ENCODE assay signal across 9 mouse cellular contexts in genomic region chr1:106395476-106395875, GRCm38 (mm10).
DNase-seq lines count a peak whose midpoint lies in the region; ATAC-seq and TF ChIP-seq lines count a peak whose summit lies in the region.
"Had no signal": no experiment of that assay in that cellular context is flagged by ENCODE, and none has a peak within 500 bp of the region (broad histone marks: within the 10 kb centered on the region; RNA-seq: fewer than 3 reads in every experiment).

No protein-coding gene starts in this region.

- no peak for TF ChIP-seq EP300 in MEL (IDR thresholded peaks at IDR 0.05; ENCODE audit: low read depth in 1 of 2, low read length in 2 of 2)

- DNase-seq in MEL (ENCODE audit: low read depth, low spot score): peak; percentile 90
- DNase-seq in c-Kit-positive CD71-positive TER-119-negative erythroid progenitor cells, embryonic 14.5 days (ENCODE audit: low read depth): peak; percentile 34
- peak; percentile 86 for DNase-seq in forebrain, embryonic 14.5 days (ENCODE audit: low spot score)
- DNase-seq in layer of hippocampus, postnatal 10 days (ENCODE audit: low spot score in 2 of 2): peak; percentile 61 to 71
- DNase-seq in lung, postnatal 14 days: peak; percentile 72
- peak; percentile 90 for DNase-seq in retina, embryonic 14.5 days (ENCODE audit: low spot score)
- peak; percentile 44 to 46 for DNase-seq in thymus, postnatal 36 days

- no peaks in the 10 kb centered on the region for H3K27me3 ChIP-seq in MEL (ENCODE audit: control insufficient read depth in 1 of 2, insufficient read depth in 2 of 2, low read length in 2 of 2)
- H3K27me3 ChIP-seq in forebrain, embryonic 14.5 days (replicated peaks; ENCODE audit: control insufficient read depth, insufficient read depth, low read length): no peaks in the 10 kb centered on the region
- no peaks in the 10 kb centered on the region for H3K27me3 ChIP-seq in hindbrain, embryonic 13.5 days
- H3K27me3 ChIP-seq: heart, embryonic 13.5 days had no signal

- no peaks in the 10 kb centered on the region for H3K9me3 ChIP-seq in MEL (replicated peaks; ENCODE audit: insufficient read depth, low read length)
- no peaks in the 10 kb centered on the region for H3K9me3 ChIP-seq in forebrain, embryonic 14.5 days (replicated peaks; ENCODE audit: control insufficient read depth, low read length)
- no peaks in the 10 kb centered on the region for H3K9me3 ChIP-seq in hindbrain, embryonic 13.5 days
- H3K9me3 ChIP-seq: heart, embryonic 13.5 days had no signal

- peaks cover 2 to 3% of the 10 kb centered on the region in 2 experiments; a peak in 3 of 4 replicates for H3K4me1 ChIP-seq in MEL (ENCODE audit: control insufficient read depth in 1 of 2, insufficient read depth in 2 of 2, low read length in 2 of 2)
- H3K4me1 ChIP-seq in forebrain, embryonic 14.5 days (ENCODE audit: control insufficient read depth, insufficient read depth, low read length): no peaks in the 10 kb centered on the region
- H3K4me1 ChIP-seq in hindbrain, embryonic 13.5 days (replicated peaks): no peaks in the 10 kb centered on the region

- 2% methylated on average over 2 of the region's 2 CpGs for WGBS in forebrain, embryonic 14.5 days
- 12% methylated on average over 2 of the region's 2 CpGs for WGBS in hindbrain, embryonic 13.5 days

- TF ChIP-seq RAD21 in MEL (IDR thresholded peaks at IDR 0.05; ENCODE audit: low read depth, low read length): no peak; the same call in none of the 2 replicates

- H3K4me2 ChIP-seq in forebrain, embryonic 14.5 days (ENCODE audit: low read length): no peak overlapping the region
- H3K4me2 ChIP-seq in hindbrain, embryonic 13.5 days: no peak overlapping the region
- H3K4me2 ChIP-seq: heart, embryonic 13.5 days had no signal

- peaks cover 0 to under 1% of the 10 kb centered on the region in 2 experiments; a peak in 1 of 4 replicates for H3K36me3 ChIP-seq in MEL (ENCODE audit: control insufficient read depth in 1 of 2, insufficient read depth in 2 of 2, low read length in 2 of 2)
- H3K36me3 ChIP-seq in forebrain, embryonic 14.5 days (ENCODE audit: control insufficient read depth, insufficient read depth, low read length): peaks cover 41% of the 10 kb centered on the region
- H3K36me3 ChIP-seq in hindbrain, embryonic 13.5 days: peaks cover 32% of the 10 kb centered on the region

- TF ChIP-seq POLR2A in MEL (IDR thresholded peaks at IDR 0.05; ENCODE audit: control insufficient read depth in 1 of 2, insufficient read depth in 1 of 2, low read depth in 1 of 2, low read length in 2 of 2, poor library complexity in 1 of 2): no peak

- ATAC-seq in forebrain, embryonic 14.5 days: peak; percentile 84
- peak; percentile 84 for ATAC-seq in hindbrain, embryonic 13.5 days (ENCODE audit: low FRiP score)

- no peak overlapping the region for H3K9ac ChIP-seq in MEL (ENCODE audit: control insufficient read depth, low read depth, low read length, poor library complexity, severe bottlenecking)
- no peak overlapping the region for H3K9ac ChIP-seq in forebrain, embryonic 14.5 days (ENCODE audit: low read length)
- H3K9ac ChIP-seq in hindbrain, embryonic 13.5 days: no peak overlapping the region
- H3K9ac ChIP-seq: heart, embryonic 13.5 days had no signal

- H3K79me2 ChIP-seq in MEL (ENCODE audit: control insufficient read depth, insufficient read depth, low read length, poor library complexity): no peaks in the 10 kb centered on the region

- H3K27ac ChIP-seq in MEL (ENCODE audit: control insufficient read depth, low read depth, low read length): no peak overlapping the region
- H3K27ac ChIP-seq in forebrain, embryonic 14.5 days (ENCODE audit: low read depth, low read length): no peak overlapping the region
- no peak overlapping the region for H3K27ac ChIP-seq in hindbrain, embryonic 13.5 days
- H3K27ac ChIP-seq: heart, embryonic 13.5 days had no signal

- peak in 2 of 3 experiments; percentile 92 to 95; a peak in 5 of 6 replicates for TF ChIP-seq CTCF in MEL (IDR thresholded peaks at IDR 0.05 in 2 of 3, conservative IDR thresholded peaks at IDR 0.05 in 1 of 3; ENCODE audit: control insufficient read depth in 1 of 3, insufficient read depth in 1 of 3, low read depth in 2 of 3, low read length in 3 of 3, poor library complexity in 1 of 3, severe bottlenecking in 1 of 3)

- H3K4me3 ChIP-seq in MEL (ENCODE audit: control insufficient read depth in 1 of 2, insufficient read depth in 1 of 2, low read depth in 2 of 2, low read length in 2 of 2): no peak overlapping the region
- H3K4me3 ChIP-seq in forebrain, embryonic 14.5 days (ENCODE audit: low read depth, low read length): no peak overlapping the region
- H3K4me3 ChIP-seq in hindbrain, embryonic 13.5 days: no peak overlapping the region
- H3K4me3 ChIP-seq: heart, embryonic 13.5 days had no signal

TF ChIP-seq in MEL, 35 proteins besides CTCF, POLR2A, EP300 and RAD21:
- TF ChIP-seq ZC3H11A (IDR thresholded peaks at IDR 0.05; ENCODE audit: low read depth, low read length) (peak; percentile 98), POLR2AphosphoS2 (IDR thresholded peaks at IDR 0.05; ENCODE audit: low read length) (no peak), ZNF384 (IDR thresholded peaks at IDR 0.05; ENCODE audit: low read depth, low read length) (no peak), SMC3 (IDR thresholded peaks at IDR 0.05; ENCODE audit: low read depth, low read length) (peak; percentile 99), RCOR1 (IDR thresholded peaks at IDR 0.05; ENCODE audit: low read depth, low read length) (no peak), BHLHE40 (IDR thresholded peaks at IDR 0.05; ENCODE audit: borderline replicate concordance, low read depth, low read length) (peak; percentile 57), MAX (IDR thresholded peaks at IDR 0.05; ENCODE audit: low read length) (no peak), TBP (IDR thresholded peaks at IDR 0.05; ENCODE audit: low read depth, low read length) (0 out of 2 replicates have a peak, but pooled peaks have one; percentile 13), MAZ (IDR thresholded peaks at IDR 0.05; ENCODE audit: low read depth, low read length) (peak; percentile 88; the same call in 1 of the 2 replicates), MYB (IDR thresholded peaks at IDR 0.05; ENCODE audit: low read depth, low read length) (no peak), KAT2A (conservative IDR thresholded peaks at IDR 0.05; ENCODE audit: low read depth, low read length) (no peak), ETS1 (IDR thresholded peaks at IDR 0.05; ENCODE audit: low read depth, low read length) (no peak), USF2 (IDR thresholded peaks at IDR 0.05; ENCODE audit: borderline replicate concordance in 1 of 2, insufficient read depth in 1 of 2, low read depth in 1 of 2, low read length in 2 of 2) (no peak), GABPA (IDR thresholded peaks at IDR 0.05; ENCODE audit: low read depth, low read length) (no peak), HCFC1 (IDR thresholded peaks at IDR 0.05; ENCODE audit: low read depth, low read length) (peak; percentile 52; the same call in 1 of the 2 replicates), ELF1 (IDR thresholded peaks at IDR 0.05; ENCODE audit: low read depth, low read length) (0 out of 2 replicates have a peak, but pooled peaks have one; percentile 37), POLR2AphosphoS5 (IDR thresholded peaks at IDR 0.05; ENCODE audit: borderline replicate concordance, low read depth, low read length) (no peak), SIN3A (IDR thresholded peaks at IDR 0.05; ENCODE audit: low read length) (no peak), NRF1 (IDR thresholded peaks at IDR 0.05; ENCODE audit: insufficient read depth, low read depth, low read length, poor library complexity, severe bottlenecking) (no peak), GATA1 (IDR thresholded peaks at IDR 0.05; ENCODE audit: low read depth, low read length) (no peak), MYC (IDR thresholded peaks at IDR 0.05; ENCODE audit: low read depth, low read length) (0 out of 2 replicates have a peak, but pooled peaks have one; percentile 24), TCF12 (IDR thresholded peaks at IDR 0.05; ENCODE audit: low read depth, low read length) (0 out of 2 replicates have a peak, but pooled peaks have one; percentile 24), UBTF (IDR thresholded peaks at IDR 0.05; ENCODE audit: borderline replicate concordance, insufficient read depth, low read depth, low read length) (no peak)

Comparison
In these comparisons a context has a peak if more than half of its experiments do, and no peak if none do; other contexts are left out.
1. DNase-seq: peak in every context shown above with its lines; median percentile 90 in MEL; 90 in retina, embryonic 14.5 days; 86 in forebrain, embryonic 14.5 days; 72 in lung, postnatal 14 days; 66 in layer of hippocampus, postnatal 10 days; 45 in thymus, postnatal 36 days; 34 in c-Kit-positive CD71-positive TER-119-negative erythroid progenitor cells, embryonic 14.5 days.